Mouse (Mus musculus) embryo, embryonic 10 days (tissue): Measurements from ENCODE around the gene Zmynd15.
"Not testable (repeated sequence)": the region's sequence is repeated elsewhere in the genome, so short reads cannot be mapped to it uniquely, and the experiment has no call there.

Experiments
- DNase-seq: peaks from one replicate; pipeline ENCODE4 v3.0.0-alpha.2; 2015; ENCODE audit warnings: low spot score

The Zmynd15 gene

GRCm38 (mm10) chr11:70458688-70459600, at the start of gene Zmynd15:
Gene Zmynd15, plus strand, starts transcription at chr11:70459433.
- DNase-seq, result peak; percentile 11

DNA sequence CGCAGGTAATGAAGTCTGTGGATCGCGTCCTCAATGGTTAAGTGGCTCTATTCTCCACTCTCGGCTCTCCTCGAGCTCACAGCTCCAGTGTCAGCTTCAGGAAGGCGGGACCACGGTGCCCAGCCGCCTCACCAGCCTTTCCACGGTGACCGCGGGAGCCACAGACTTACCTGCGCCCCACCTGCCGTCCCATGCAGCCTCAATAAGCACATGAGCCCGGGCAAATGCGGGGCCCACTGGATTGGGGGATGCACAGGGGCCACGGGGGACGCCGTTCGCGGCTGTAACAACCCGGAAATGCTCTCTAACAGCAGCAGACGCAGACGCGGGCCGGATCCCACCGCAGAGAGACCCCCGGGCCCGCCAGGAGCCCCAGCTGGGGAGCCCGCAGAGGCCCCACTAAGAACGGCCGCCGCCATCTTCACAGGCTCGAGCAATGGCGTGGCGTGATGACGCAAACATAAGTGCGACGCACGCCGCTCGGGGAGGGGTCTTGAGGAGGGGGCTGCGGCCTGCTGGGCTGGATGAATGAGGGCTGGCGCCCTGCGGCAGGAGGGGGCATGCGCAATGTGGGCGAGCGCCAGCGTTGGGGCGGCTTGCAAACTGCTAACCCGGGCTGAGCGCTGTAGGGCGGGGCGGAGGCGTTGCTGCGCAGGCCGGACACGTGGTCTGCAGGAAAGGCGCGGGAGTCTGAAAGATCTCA, 49.5 kb upstream of the Zmynd15 start, which contains the start of gene Pelp1:
Pelp1 (minus strand) TSS at position 438 of the 703 bp plus-strand sequence.
- peak; percentile 100 for DNase-seq

DNA sequence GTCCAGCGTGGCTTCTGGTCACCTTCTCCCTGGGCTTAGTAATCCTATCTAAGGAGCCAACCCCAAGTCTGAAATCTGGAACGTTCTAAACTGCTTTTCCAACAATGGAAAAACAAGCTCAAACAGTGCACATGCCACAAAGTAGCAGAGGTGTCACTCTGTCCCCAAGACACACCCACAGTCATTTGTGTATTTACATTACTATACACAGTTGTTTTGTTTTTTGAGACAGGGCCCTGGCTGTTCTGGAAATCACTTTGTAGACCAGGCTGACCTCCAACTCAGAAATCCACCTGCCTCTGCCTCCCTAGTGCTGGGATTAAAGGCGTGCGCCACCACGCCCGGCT, 49.0 kb upstream of the Zmynd15 start:
- DNase-seq, result no peak

GRCm38 (mm10) chr11:70412591-70412990, 46.6 kb upstream of the Zmynd15 start:
- no peak for DNase-seq

DNA sequence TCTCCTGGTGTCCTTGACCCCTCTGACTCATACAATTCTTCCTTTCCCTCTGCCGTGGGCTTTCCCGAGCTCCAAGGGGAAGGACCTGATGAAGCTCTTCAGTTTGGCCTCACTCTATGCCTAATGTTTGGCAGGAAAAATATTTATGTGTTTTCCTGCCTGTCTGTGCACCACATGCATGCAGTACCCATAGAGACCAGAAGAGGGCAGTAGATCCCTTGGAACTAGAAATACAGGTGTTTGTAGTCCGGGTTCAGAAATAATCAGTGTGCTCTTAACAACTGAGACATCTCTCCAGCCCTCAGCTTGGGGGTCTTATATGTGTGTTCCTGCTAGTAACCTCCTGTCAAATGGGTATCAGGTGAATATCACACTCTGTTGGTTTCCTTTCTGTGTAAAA, 45.3 kb upstream of the Zmynd15 start:
- peak; percentile 86 for DNase-seq

- DNase-seq, result no peak
Observed at GRCm38 (mm10) chr11:70418199-70418598, 41.0 kb upstream of the Zmynd15 start.

DNA sequence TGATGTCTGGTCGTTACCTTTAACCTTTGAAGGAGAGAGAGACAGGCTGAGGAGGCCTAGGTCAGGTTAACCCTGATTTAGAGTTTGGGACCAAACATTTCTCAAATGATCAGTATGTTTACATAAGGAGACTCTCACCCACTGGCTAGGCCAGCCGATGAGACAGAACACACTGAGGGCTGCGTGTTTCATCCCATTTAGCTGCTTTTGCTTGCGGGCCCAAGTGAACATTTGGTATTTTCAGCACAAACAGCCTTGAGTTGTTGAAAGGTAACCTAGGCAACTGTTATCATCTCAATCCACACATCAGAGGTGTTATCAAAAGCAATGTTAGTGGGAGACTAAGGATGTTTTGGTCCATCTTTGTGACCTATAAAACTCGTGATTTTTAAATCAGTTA, 39.7 kb upstream of the Zmynd15 start:
- no peak for DNase-seq

DNA sequence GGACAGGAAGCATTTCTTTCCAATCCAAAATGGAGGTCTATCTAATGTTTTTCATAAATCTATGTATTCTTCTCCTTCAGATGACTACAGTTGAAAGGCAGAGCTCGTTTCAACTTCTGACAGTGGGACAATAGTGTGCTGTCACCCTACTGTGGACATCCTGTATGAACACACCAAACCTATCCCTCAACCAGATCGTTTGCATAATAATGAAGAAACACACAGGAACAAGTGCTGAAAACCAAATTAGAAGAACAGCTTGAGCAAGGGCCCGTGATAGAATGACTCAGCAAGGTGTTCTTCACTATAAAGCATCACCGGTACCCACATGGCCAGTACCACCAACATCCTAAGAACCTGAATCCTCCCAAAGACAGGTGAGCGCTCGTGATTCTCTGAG, 32.6 kb upstream of the Zmynd15 start:
- DNase-seq, result not testable (repeated sequence)

DNA sequence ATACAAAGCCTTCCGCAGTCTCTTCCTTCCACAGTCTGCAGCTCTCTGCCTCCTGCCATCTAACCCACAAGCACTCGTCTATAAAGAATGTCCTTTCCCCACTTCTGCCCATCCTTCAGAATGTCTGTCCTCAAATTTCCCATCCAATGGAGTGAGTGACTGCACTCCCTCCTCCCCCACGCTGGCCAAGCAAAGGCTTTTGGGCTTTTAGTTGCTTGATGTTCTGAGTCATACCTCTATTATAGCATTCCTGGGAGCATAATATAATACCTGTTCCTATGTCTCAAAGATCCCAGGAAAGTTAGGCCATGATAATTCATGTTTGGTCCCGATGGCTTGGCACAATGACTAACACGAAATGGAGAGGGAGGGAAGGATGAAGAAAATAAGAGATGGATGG, 27.7 kb upstream of the Zmynd15 start:
- DNase-seq, result no peak

- peak; percentile 99 for DNase-seq
Observed at GRCm38 (mm10) chr11:70432048-70432894, 27.0 kb upstream of the Zmynd15 start, which contains the start of gene Arrb2. Gene Arrb2, plus strand, starts transcription at chr11:70432635.

- peak; percentile 43 for DNase-seq
Observed at GRCm38 (mm10) chr11:70432895-70433568, 26.2 kb upstream of the Zmynd15 start.

GRCm38 (mm10) chr11:70433569-70433943, 25.7 kb upstream of the Zmynd15 start:
- no peak for DNase-seq

DNA sequence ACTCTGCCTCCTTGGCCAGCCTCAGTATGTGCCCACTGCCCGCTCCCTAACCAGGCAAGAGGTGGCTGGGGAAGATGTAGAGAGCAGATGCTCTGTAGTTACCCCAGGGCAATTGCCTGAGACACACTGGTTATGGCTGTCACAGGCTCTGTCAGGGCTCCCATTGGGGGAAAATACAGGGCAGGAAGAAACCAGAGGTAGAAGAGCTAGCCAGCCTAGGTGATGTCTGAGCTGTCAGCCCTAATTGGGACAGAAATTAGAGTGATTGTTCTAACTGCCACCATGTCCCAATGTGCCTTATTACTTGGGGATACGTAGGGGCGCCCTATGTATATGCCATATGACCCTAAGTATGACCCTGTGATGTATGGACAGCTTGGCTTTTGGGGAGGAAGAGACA, 25.3 kb upstream of the Zmynd15 start:
- no peak for DNase-seq

- DNase-seq, result no peak
Observed at GRCm38 (mm10) chr11:70435476-70435875, 23.8 kb upstream of the Zmynd15 start.

- no peak for DNase-seq
Observed at GRCm38 (mm10) chr11:70437426-70437825, 21.8 kb upstream of the Zmynd15 start.

DNA sequence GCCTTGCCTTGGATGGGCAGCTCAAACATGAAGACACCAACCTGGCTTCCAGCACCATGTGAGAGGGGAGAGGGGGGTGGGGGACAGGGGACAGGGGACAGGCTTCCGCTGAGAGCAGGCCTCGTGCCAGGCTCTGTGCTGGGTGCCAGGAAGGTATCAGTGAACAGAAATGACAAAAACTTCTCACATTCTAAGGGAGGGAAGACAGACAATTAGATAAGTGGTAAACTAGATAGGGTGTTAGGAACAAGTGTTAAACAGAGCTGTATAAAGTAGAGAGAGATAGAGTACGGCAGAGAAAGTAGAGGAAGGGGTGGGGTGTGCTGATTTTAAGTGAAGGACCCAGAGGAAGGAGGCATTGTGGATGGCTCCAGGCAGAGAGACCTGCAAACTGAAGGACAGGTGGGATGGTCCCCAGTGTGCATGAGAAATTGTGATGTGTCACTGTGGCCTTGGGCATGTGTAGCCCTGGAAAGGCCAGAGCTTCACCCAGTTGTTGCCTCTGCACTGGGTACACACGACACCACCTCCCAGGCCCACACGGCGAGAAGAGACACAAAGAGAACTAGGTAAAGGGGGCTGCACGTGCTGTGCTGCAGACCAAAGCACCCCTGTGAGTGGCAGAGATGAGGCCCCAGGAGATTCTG, 20.4 kb upstream of the Zmynd15 start:
- DNase-seq, result no peak

DNA sequence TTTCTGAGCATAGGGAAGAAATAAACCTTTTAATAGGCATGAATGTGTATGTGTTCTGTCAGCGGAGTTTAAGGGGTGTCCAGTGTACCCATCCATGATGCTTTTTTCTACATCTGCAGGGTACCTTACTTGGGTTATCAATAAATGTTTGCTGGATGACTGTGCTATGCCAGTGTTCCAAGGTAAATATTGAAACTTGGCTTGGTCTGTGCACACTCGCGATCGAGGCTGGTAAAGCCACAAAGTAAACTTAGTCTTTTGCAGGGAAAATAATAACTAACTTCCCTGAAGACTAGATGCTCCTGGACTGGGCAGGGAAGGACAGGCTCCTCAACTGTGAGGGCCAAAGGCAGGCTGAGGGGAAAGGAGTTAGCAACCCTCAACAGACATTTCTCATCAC, 18.6 kb upstream of the Zmynd15 start:
- DNase-seq, result no peak

DNA sequence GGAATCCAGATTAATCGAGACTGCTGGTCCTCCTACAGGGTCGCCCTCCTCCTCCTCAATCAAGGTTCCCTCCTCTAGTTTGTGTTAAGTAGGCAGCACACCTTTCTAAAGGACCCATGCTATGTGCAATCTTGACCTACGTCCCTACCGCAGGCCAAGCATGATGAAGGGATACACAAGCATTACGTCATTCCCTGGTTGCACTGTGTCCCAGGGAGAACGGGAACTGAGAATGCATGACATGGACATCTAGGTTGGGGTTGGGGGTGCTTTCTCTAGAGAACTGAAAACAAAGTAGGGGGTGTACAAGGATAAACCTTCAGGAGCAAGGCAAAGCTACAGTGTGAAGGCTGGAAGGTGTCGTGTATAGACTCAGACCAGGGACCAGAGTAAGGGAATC, 17.4 kb upstream of the Zmynd15 start:
- no peak for DNase-seq

GRCm38 (mm10) chr11:70443964-70444363, 15.3 kb upstream of the Zmynd15 start:
- no peak for DNase-seq

DNA sequence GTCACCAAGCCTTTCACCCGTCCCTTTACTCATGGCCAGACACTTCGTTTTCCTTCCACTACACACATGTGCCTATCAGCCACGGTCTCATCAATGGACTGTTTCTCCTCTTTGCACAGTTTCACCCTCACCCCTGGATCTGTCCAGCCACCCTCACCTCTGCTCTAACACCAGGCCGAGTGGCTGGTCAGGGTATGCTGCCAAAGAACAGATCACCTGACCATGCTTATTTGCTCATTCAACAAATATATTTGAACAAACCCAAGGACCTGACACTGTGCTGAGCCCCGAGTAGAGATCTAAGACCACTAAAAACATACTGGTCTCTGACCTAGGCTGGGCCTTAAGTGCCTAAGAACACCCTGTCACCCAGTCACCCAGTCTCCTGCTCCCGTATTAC, 14.6 kb upstream of the Zmynd15 start:
- DNase-seq, result no peak

DNA sequence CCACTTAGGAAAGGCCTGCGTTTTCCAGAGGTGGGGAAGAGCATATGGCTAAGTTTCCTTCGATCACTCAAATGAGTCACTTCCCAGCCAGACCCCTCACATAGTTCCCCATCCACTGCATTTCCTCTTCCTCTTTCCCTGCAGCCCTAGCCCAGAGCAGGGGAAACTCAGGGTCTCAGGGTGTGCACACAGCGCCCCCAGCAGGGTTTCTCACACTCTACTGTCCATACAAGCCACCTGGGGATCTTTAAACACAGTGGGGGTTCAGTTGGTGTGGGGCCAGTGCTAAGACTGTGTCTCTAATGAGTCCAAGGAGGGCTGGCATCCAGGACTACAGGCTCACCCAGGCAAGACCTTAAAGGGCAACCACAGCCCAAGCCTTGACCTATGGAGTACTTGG, 12.5 kb upstream of the Zmynd15 start:
- no peak for DNase-seq
